Mouse (Mus musculus): ENCODE measurements around the gene Znrf4. TPM values are rescaled to one million over a fixed set of nuclear protein-coding genes. Genes with fewer than 3 reads are reported as not detected.

Znrf4 gene
- total and polyA plus RNA-seq, 2 experiments from 2014 or later = 0.13 TPM; not detected in 1

DNA sequence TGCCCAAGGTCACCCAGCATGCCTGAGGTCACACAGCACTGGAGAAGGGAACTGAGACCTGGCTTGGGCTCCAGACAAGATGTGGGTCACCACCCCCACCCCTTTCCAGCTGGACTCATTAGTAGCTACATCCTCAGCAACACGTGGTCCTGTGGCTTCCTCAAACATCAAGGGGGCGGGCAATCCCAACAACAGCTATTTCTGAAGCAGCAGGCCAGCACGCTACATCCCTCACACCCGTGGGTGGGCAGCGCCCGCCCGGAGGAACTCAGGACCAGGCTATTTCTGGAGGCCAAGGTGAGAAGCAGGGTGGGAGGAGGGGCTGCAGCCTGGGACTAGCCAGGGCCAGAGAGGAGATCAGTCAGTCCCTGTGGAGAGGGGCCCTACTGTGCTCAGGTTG, 43.4 kb downstream of the Znrf4 start:
- no peaks in the 10 kb centered on the region for H3K9me3 ChIP-seq (ENCODE audit: low read length)
- H3K36me3 ChIP-seq (ENCODE audit: insufficient read depth) = no peaks in the 10 kb centered on the region
- peaks cover 32% of the 10 kb centered on the region for H3K4me1 ChIP-seq (ENCODE audit: insufficient read depth)
- H3K4me3 ChIP-seq (ENCODE audit: low read depth, low read length) = no peak overlapping the region
- no peak for DNase-seq
- H3K27ac ChIP-seq (ENCODE audit: low read depth, low read length) = peak overlapping the region; percentile 62
- ATAC-seq = no peak
- H3K4me2 ChIP-seq (ENCODE audit: low read depth) = peak overlapping the region; percentile 46
- TF ChIP-seq CTCF (IDR thresholded peaks at IDR 0.05; ENCODE audit: low read depth) = no peak
- H3K27me3 ChIP-seq (ENCODE audit: insufficient read depth, low read length) = no peaks in the 10 kb centered on the region
- 40% methylated on average over 7 of the region's 7 CpGs for WGBS
- H3K9ac ChIP-seq = no peak overlapping the region

DNA sequence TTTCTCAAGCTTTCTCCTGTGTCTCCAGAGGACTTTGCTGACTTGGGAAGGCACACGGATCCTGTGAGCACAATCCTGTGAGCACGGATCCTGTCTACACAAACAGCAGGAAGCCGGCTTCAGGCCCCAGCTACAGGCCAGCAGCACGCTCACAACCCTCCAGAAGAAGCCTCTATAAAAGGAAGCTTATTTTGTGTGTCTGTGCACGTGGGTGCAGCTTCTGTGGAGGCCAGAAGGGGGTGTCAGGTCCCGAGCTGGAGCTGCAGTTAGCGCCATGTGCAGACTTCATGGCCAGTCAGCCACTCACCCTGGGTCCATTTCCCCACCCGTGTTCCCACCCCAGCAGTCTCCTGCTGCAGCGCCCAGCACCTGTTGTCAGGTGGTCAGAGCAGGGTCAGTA, 43.9 kb downstream of the Znrf4 start:
- Histone ChIP-seq H3K27me3 (ENCODE audit: insufficient read depth, low read length) (no peaks in the 10 kb centered on the region), H3K4me1 (ENCODE audit: insufficient read depth) (peaks cover 33% of the 10 kb centered on the region), H3K9ac (no peak overlapping the region), H3K4me3 (ENCODE audit: low read depth, low read length) (no peak overlapping the region), H3K9me3 (ENCODE audit: low read length) (no peaks in the 10 kb centered on the region), H3K27ac (ENCODE audit: low read depth, low read length) (peak overlapping the region; percentile 80), H3K36me3 (ENCODE audit: insufficient read depth) (no peaks in the 10 kb centered on the region), H3K4me2 (ENCODE audit: low read depth) (peak overlapping the region; percentile 46; the same call in 1 of the 2 replicates)
- WGBS = 86% methylated on average over 9 of the region's 9 CpGs
- peak; percentile 26 for TF ChIP-seq CTCF (IDR thresholded peaks at IDR 0.05; ENCODE audit: low read depth)
- ATAC-seq (no peak), DNase-seq (no peak)

DNA sequence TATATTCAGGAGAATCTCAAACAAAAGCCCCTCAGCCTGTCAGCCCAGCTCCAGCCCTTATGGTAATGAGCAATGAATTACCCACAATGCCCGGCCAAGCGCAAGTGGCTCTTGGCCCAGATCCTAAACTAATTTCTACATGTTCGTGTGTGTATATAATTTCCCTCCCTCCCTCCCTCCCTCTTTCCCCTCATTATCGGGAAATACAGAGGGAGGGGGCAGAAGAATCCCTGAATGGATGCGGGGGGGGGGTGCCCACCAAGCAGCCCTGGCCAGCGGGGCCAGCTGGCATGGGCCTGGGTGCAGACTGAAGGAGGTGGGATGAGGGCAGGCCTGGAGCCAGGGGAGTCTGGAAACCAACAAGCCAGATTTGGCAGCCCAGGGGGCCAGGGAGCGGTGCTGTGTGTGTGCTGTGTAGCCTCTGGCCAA, 44.8 kb downstream of the Znrf4 start:
- TF ChIP-seq CTCF (IDR thresholded peaks at IDR 0.05; ENCODE audit: low read depth) = no peak
- Histone ChIP-seq H3K27me3 (ENCODE audit: insufficient read depth, low read length) (no peaks in the 10 kb centered on the region), H3K36me3 (ENCODE audit: insufficient read depth) (no peaks in the 10 kb centered on the region), H3K4me1 (ENCODE audit: insufficient read depth) (peaks cover 40% of the 10 kb centered on the region), H3K9me3 (ENCODE audit: low read length) (no peaks in the 10 kb centered on the region), H3K27ac (ENCODE audit: low read depth, low read length) (peak overlapping the region; percentile 80), H3K9ac (no peak overlapping the region), H3K4me3 (ENCODE audit: low read depth, low read length) (no peak overlapping the region), H3K4me2 (ENCODE audit: low read depth) (peak overlapping the region; percentile 31)
- WGBS = 13% methylated on average over 7 of the region's 7 CpGs
- ATAC-seq (peak; percentile 73), DNase-seq (peak; percentile 94)

DNA sequence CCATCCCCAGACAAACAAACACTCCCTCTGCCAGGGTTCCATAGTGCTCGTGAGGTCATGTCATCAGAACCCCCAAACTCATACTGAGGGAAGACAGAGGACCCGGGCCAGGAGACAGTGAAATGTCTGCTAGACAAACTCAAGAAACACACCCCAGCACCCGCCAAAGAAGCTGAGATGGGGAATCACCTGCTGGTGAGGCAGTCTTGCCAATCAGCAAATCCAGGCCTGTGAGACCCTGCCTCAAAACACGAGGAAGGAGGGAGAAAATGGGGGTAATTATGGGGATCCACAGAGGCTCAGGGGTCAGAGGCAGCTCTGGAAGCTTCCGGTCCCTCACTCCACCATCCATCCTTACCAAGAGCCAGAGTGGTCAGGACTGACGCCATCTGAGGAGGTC, 45.5 kb downstream of the Znrf4 start:
- H3K27me3 ChIP-seq (ENCODE audit: insufficient read depth, low read length) = no peaks in the 10 kb centered on the region
- no peak for TF ChIP-seq CTCF (IDR thresholded peaks at IDR 0.05; ENCODE audit: low read depth)
- no peak overlapping the region for H3K9ac ChIP-seq
- no peaks in the 10 kb centered on the region for H3K36me3 ChIP-seq (ENCODE audit: insufficient read depth)
- H3K27ac ChIP-seq (ENCODE audit: low read depth, low read length) = peak overlapping the region; percentile 80
- no peak overlapping the region for H3K4me3 ChIP-seq (ENCODE audit: low read depth, low read length)
- H3K4me2 ChIP-seq (ENCODE audit: low read depth) = peak overlapping the region; percentile 31
- ATAC-seq (no peak), DNase-seq (peak; percentile 64)
- no peaks in the 10 kb centered on the region for H3K9me3 ChIP-seq (ENCODE audit: low read length)
- peaks cover 35% of the 10 kb centered on the region for H3K4me1 ChIP-seq (ENCODE audit: insufficient read depth)
- WGBS = 26% methylated on average over 6 of the region's 6 CpGs

DNA sequence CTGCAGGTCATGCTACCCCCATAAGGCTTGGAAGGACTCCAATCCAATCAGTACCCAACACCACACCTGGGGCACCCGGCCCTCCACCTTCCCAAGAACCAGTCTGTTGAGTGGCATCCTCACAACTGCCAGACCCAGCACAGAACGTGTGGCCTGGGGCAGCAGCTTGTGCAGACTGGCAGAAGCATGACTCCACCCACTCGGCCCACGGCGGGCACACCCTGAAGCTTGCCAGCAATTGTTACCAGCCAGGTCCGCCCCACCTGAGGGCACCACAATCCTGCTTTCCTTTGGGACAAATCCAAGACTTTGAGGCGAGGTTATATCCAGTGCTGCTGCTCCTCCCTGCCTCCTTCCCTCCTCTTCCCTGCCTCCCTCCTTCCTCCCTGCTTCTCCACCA, 47.4 kb downstream of the Znrf4 start:
- Histone ChIP-seq H3K27me3 (ENCODE audit: insufficient read depth, low read length) (no peaks in the 10 kb centered on the region), H3K4me3 (ENCODE audit: low read depth, low read length) (no peak overlapping the region), H3K9me3 (ENCODE audit: low read length) (no peaks in the 10 kb centered on the region), H3K4me2 (ENCODE audit: low read depth) (no peak overlapping the region), H3K36me3 (ENCODE audit: insufficient read depth) (no peaks in the 10 kb centered on the region), H3K27ac (ENCODE audit: low read depth, low read length) (no peak overlapping the region), H3K4me1 (ENCODE audit: insufficient read depth) (peaks cover 23% of the 10 kb centered on the region), H3K9ac (no peak overlapping the region)
- no peak for ATAC-seq
- 53% methylated on average over 7 of the region's 7 CpGs for WGBS
- TF ChIP-seq CTCF (IDR thresholded peaks at IDR 0.05; ENCODE audit: low read depth) = no peak
- DNase-seq = no peak

DNA sequence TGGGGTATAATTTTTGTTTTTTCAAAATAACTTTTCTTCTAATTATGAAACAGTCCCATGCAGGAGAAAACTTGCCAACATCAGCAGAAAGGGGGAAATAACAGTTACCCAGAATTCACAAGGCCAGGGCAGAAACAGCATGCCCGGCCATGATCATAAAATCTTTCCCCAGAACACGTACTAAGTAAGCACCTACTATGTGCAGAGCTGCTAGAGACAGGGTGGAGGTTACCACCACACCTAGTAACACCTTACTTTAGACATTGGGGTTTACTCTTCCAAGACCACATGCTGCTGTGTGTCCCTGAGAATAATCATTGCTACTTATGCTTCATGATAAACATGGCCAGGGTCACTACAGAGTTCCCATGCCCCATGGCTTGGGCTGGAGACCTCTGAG, 47.9 kb downstream of the Znrf4 start:
- no peak for TF ChIP-seq CTCF (IDR thresholded peaks at IDR 0.05; ENCODE audit: low read depth)
- Histone ChIP-seq H3K9ac (no peak overlapping the region), H3K4me1 (ENCODE audit: insufficient read depth) (peaks cover 20% of the 10 kb centered on the region), H3K4me3 (ENCODE audit: low read depth, low read length) (no peak overlapping the region), H3K9me3 (ENCODE audit: low read length) (no peaks in the 10 kb centered on the region), H3K36me3 (ENCODE audit: insufficient read depth) (no peaks in the 10 kb centered on the region), H3K4me2 (ENCODE audit: low read depth) (no peak overlapping the region), H3K27ac (ENCODE audit: low read depth, low read length) (no peak overlapping the region), H3K27me3 (ENCODE audit: insufficient read depth, low read length) (no peaks in the 10 kb centered on the region)
- DNase-seq = no peak
- WGBS = 86% methylated on average over 2 of the region's 2 CpGs
- no peak for ATAC-seq

DNA sequence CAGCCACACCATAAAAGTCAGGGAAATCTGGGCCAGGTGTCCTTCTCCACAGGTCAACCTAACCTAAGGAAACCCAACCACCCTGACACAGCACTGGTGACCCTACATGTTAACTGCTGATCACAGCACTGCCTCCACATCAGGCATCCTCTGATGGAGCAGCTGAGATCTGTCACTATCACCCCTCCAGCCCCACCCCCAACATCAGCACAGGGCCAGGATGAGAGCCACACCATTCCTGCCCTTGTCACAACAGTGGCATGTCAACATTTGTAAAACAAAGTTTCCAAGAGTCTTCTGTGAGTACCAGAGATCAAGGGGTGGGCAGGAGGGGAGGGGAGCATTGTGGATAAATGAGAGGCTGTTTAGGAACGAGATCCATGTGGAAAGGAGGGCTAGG, 48.7 kb downstream of the Znrf4 start:
- H3K27ac ChIP-seq (ENCODE audit: low read depth, low read length) = no peak overlapping the region
- H3K36me3 ChIP-seq (ENCODE audit: insufficient read depth) = no peaks in the 10 kb centered on the region
- DNase-seq (no peak), ATAC-seq (no peak)
- TF ChIP-seq CTCF (IDR thresholded peaks at IDR 0.05; ENCODE audit: low read depth) = no peak
- H3K4me2 ChIP-seq (ENCODE audit: low read depth) = peak overlapping the region; percentile 85
- no peaks in the 10 kb centered on the region for H3K9me3 ChIP-seq (ENCODE audit: low read length)
- H3K27me3 ChIP-seq (ENCODE audit: insufficient read depth, low read length) = no peaks in the 10 kb centered on the region
- peaks cover 20% of the 10 kb centered on the region for H3K4me1 ChIP-seq (ENCODE audit: insufficient read depth)
- WGBS = 38% methylated on average over 1 of the region's 1 CpGs
- H3K4me3 ChIP-seq (ENCODE audit: low read depth, low read length) = no peak overlapping the region
- no peak overlapping the region for H3K9ac ChIP-seq

All from forebrain, postnatal 0 days (tissue).